Mouse (Mus musculus) layer of hippocampus, postnatal 10 days (tissue): ENCODE measurements at regions not wholly inside any gene's neighbourhood (a gene's known extent, or its start where the extent isn't known, plus 50 kb on each side); places are given as distances from the start of the nearest gene placed in this dataset.

Source experiments
- DNase-seq, 2 experiments: peaks; one replicate each; pipeline ENCODE4 v3.0.0; 2021; ENCODE audit warnings: low spot score in 2 of 2

DNA sequence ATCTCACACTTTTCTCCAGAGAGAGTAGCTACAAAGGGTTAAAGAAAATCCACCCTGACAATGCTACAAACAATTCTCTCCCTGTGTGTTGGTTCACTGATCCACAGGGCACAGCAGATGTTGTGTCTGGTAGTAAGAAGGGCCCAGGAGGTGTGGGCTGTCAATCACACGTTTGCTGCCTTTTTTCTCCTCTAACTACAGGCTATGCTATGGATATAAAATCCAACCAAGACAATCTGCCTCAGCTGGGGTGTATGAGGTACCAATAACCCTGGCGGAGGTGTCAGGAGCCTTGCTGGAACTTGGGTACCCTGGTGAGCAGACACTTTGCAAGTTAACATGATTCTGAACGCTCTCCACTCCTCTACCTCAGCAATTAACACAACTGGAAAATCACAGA, 1002.1 kb upstream of the Pou3f2 start:
- DNase-seq = no peak

DNA sequence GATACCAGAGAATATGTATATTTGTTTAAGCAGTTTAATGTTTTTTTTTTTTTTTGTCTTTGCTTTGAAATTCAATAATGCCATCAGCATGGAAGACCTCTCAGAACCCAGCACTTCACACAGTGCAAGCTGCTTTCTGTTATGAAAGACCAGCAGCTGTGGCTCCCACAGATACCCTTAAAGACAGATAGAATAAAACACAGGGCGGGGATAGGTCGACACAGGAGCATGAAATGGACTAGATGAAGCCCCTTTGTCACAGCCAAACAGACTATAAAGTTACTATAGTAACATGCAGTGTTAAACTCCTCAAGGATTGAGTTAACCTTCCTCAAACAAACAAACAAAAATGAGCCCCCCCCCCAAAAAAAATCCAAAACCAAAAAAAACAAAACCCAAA, 1003.1 kb upstream of the Pou3f2 start:
- no peak for DNase-seq

GRCm38 (mm10) chr4:23498710-23499109, 997.5 kb upstream of the Mms22l start:
- no peak for DNase-seq

- no peak for DNase-seq
Measured at GRCm38 (mm10) chr4:23504770-23505420, 991.4 kb upstream of the Mms22l start.

DNA sequence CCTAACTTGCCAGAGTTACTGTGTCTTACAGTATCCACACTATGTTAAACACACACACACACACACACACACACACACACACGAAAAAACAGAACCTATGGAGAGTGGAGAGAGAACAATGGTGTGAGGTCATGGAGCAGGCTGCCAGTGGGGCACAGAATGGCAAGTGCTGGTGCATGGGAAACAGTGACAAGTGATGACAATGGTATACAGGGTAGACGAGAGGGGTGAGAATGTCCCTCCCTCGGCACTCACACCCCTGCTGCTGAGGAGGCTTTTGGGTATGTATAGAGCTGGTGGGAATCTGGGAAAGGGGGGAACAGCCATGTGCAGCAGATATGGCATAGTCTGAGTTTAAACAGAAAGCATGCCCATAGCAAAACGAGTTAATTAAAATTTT, 985.4 kb upstream of the Mms22l start:
- DNase-seq = no peak

GRCm38 (mm10) chr4:23512014-23512413, 984.2 kb upstream of the Mms22l start:
- DNase-seq = peak in 1 of 2 experiments; percentile 12

DNA sequence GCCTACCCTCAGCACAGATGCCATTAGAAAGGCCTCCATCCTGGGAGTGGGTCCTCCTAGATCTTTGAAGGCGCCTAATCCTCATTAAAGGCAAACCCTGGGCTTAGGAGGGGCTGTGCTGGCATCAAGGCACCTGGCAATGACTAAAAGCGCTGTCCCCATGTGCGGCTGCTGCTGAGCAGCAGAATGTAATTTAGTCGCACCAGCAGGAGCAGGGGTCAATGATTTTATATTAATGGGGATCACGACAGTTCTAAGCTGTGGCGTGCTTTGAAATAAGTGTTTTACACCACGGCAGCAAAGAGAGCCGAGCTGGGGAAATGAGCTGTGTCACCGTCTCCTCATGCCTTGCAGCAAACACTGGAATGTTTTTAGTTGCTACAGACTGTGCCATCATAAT, 982.3 kb upstream of the Mms22l start:
- DNase-seq = peak in 1 of 2 experiments; percentile 4
